Mouse (Mus musculus) heart, adult 18-20 months (tissue): ENCODE results near the gene Insm1. TPM values are rescaled to one million over a fixed set of nuclear protein-coding genes. Genes with fewer than 3 reads are reported as not detected.

ENCODE experiments used
- DNase-seq, 2 experiments: peaks; one replicate each; pipeline ENCODE4 v3.0.0; 2021 to 2022; ENCODE audit warnings: mixed read lengths in 1 of 2
- total RNA-seq, 2 experiments: library from RNA; stranded (reverse); gene quantifications; 2 replicates each; pipeline ENCODE4 v1.2.3; 2021

Gene Insm1
- total RNA-seq, 2 experiments from 2014 or later: 0.15 TPM; not detected in 1

- DNase-seq: no peak
Measured at GRCm38 (mm10) chr2:146224141-146224540, 2.4 kb downstream of the Insm1 start.

- no peak for DNase-seq
Measured at GRCm38 (mm10) chr2:146225818-146226217, 4.1 kb downstream of the Insm1 start.

GRCm38 (mm10) chr2:146226484-146226883, 4.8 kb downstream of the Insm1 start:
- peak in 1 of 2 experiments; percentile 48 for DNase-seq

- no peak for DNase-seq
Measured at GRCm38 (mm10) chr2:146227646-146228045, 5.9 kb downstream of the Insm1 start.

GRCm38 (mm10) chr2:146228435-146228834, 6.7 kb downstream of the Insm1 start:
- no peak for DNase-seq

- no peak for DNase-seq
Measured at GRCm38 (mm10) chr2:146231485-146231884, 9.8 kb downstream of the Insm1 start.

- DNase-seq: no peak
Measured at GRCm38 (mm10) chr2:146239196-146239747, 17.6 kb downstream of the Insm1 start.

GRCm38 (mm10) chr2:146244049-146244448, 22.3 kb downstream of the Insm1 start:
- DNase-seq: no peak

GRCm38 (mm10) chr2:146245401-146245800, 23.7 kb downstream of the Insm1 start:
- DNase-seq: no peak

GRCm38 (mm10) chr2:146246409-146247075, 24.8 kb downstream of the Insm1 start:
- no peak for DNase-seq

GRCm38 (mm10) chr2:146247576-146247975, 25.9 kb downstream of the Insm1 start:
- DNase-seq: no peak

GRCm38 (mm10) chr2:146249033-146249432, 27.3 kb downstream of the Insm1 start:
- no peak for DNase-seq

- no peak for DNase-seq
Measured at GRCm38 (mm10) chr2:146250236-146250904, 28.6 kb downstream of the Insm1 start.

GRCm38 (mm10) chr2:146254387-146254786, 32.7 kb downstream of the Insm1 start:
- no peak for DNase-seq

- DNase-seq: no peak
Measured at GRCm38 (mm10) chr2:146255636-146256035, 33.9 kb downstream of the Insm1 start.

- DNase-seq: peak in 1 of 2 experiments; percentile 19
Measured at GRCm38 (mm10) chr2:146256321-146256875, 34.7 kb downstream of the Insm1 start.

GRCm38 (mm10) chr2:146257037-146257436, 35.3 kb downstream of the Insm1 start:
- DNase-seq: no peak

GRCm38 (mm10) chr2:146257609-146258008, 35.9 kb downstream of the Insm1 start:
- DNase-seq: no peak

GRCm38 (mm10) chr2:146258736-146259469, 37.2 kb downstream of the Insm1 start:
- peak; percentile 64 to 77 for DNase-seq

GRCm38 (mm10) chr2:146259787-146260560, 38.3 kb downstream of the Insm1 start:
- DNase-seq: peak in 1 of 2 experiments; percentile 12

- DNase-seq: no peak
Measured at GRCm38 (mm10) chr2:146261146-146261545, 39.4 kb downstream of the Insm1 start.

GRCm38 (mm10) chr2:146262215-146262614, 40.5 kb downstream of the Insm1 start:
- no peak for DNase-seq
